Mouse (Mus musculus) layer of hippocampus, postnatal 14 days (tissue): Measurements from ENCODE around the gene Morc3. TPM values are rescaled to one million over a fixed set of nuclear protein-coding genes. Genes with fewer than 3 reads are reported as not detected.

Source experiments
- DNase-seq, 2 experiments: peaks; one replicate each; pipeline ENCODE4 v3.0.0; 2021 to 2022; ENCODE audit warnings: low spot score in 2 of 2, mixed read lengths in 1 of 2
- total RNA-seq, 2 experiments: library from RNA; stranded (reverse); gene quantifications; 2 replicates each; pipeline ENCODE4 v1.2.3; 2021

The Morc3 gene
- total RNA-seq, 2 experiments from 2014 or later, result 32.1 to 36.1 TPM

- DNase-seq, result peak; percentile 83 to 84
These were observed 86.1 kb downstream of the Morc3 start for GRCm38 (mm10) chr16:93917712-93918678.

- DNase-seq, result no peak
These were observed 86.7 kb downstream of the Morc3 start for GRCm38 (mm10) chr16:93918679-93919060.

GRCm38 (mm10) chr16:93919189-93919588 is 87.3 kb downstream of the Morc3 start:
- no peak for DNase-seq

- DNase-seq, result no peak
These were observed 88.8 kb downstream of the Morc3 start for GRCm38 (mm10) chr16:93920673-93921072.

- no peak for DNase-seq
These were observed 91.0 kb downstream of the Morc3 start for GRCm38 (mm10) chr16:93922835-93923389.

GRCm38 (mm10) chr16:93923788-93924187 is 91.9 kb downstream of the Morc3 start:
- DNase-seq, result no peak

Other genes with a start within 250 kb of the Morc3 start
- gene Setd4, start 228.1 kb upstream of the Morc3 start, total RNA-seq, result 10 to 100 TPM in 1 of 2 experiments, 1 to 10 TPM in 1; 9.5 to 10.7 TPM
- 10 to 100 TPM; 59.4 to 63.7 TPM for gene Cbr1, start 226.3 kb upstream of the Morc3 start, total RNA-seq
- gene Gm5678, start 204.0 kb upstream of the Morc3 start, total RNA-seq, result 1 to 10 TPM; 1.9 to 2.0 TPM
- gene Cbr3, start 148.9 kb upstream of the Morc3 start, total RNA-seq, result 10 to 100 TPM; 10.7 to 14.1 TPM
- gene Dop1b, start 120.2 kb upstream of the Morc3 start, total RNA-seq, result 100 to 1,000 TPM in 1 of 2 experiments, 10 to 100 TPM in 1; 98.2 to 104 TPM
- 1 to 10 TPM; 1.3 to 2.0 TPM for gene Chaf1b, start 51.8 kb downstream of the Morc3 start, total RNA-seq
- 1 to 10 TPM; 3.1 to 3.8 TPM for gene Cldn14, start 176.7 kb downstream of the Morc3 start, total RNA-seq